Mouse (Mus musculus) erythroblast, embryonic 14.5 days (primary cell): ENCODE measurements around the gene Tmem8b.

ENCODE experiments used
- GATA1 ChIP-seq: IDR thresholded peaks from 2 replicates; pipeline ENCODE4 v1.6.1; 2012; ENCODE audit warnings: low read length, inconsistent platforms, mixed read lengths
- TAL1 ChIP-seq: IDR thresholded peaks from 3 replicates; pipeline ENCODE4 v1.6.1; 2012; ENCODE audit warnings: low read length, inconsistent platforms, mixed read lengths

DNA sequence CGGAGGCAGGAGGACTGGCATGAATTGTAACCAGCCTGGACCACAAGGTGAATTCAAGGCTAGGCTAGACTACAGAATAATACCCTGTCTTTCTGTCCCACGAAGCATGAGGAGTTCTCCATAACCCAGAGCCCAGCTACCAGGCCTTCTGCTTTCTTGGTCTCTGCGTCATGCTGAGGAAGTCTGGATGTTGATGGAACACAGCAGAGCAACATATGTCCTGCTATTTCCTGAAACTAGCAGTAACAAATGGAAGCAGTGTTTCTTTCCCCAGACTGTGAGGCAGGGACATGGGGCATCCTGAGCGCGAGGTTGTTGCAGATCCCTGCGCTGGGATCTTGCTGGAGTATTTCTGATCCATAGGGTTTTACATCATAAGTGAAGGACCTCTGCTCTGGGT, 9.8 kb downstream of the Tmem8b start:
- TF ChIP-seq GATA1 = no peak
- no peak for TF ChIP-seq TAL1
